Mouse (Mus musculus) heart, postnatal 14 days (tissue): ENCODE measurements around the gene Olfr1378. TPM values are rescaled to one million over a fixed set of nuclear protein-coding genes. Genes with fewer than 3 reads are reported as not detected.

Experiments
- DNase-seq, 2 experiments: peaks; one replicate each; pipeline ENCODE4 v3.0.0; 2021 to 2022
- intact Hi-C: fragments of 180-260 bp; cut with DNase I; formaldehyde crosslinking; loops from one replicate; pipeline ENCODE4 v1.15.1; 2025
- long read RNA-seq, 2 experiments: library from polyadenylated mRNA; stranded (forward); transcript quantifications; one replicate each; pipeline ENCODE4 v2.0.0; 2021
- total RNA-seq, 2 experiments: library from RNA; stranded (reverse); gene quantifications; 2 replicates each; pipeline ENCODE4 v1.2.3; 2021

Olfr1378 gene
- not detected for total RNA-seq
- long read RNA-seq, experiment 1: 0 reads
- long read RNA-seq, experiment 2: 0 reads

DNA sequence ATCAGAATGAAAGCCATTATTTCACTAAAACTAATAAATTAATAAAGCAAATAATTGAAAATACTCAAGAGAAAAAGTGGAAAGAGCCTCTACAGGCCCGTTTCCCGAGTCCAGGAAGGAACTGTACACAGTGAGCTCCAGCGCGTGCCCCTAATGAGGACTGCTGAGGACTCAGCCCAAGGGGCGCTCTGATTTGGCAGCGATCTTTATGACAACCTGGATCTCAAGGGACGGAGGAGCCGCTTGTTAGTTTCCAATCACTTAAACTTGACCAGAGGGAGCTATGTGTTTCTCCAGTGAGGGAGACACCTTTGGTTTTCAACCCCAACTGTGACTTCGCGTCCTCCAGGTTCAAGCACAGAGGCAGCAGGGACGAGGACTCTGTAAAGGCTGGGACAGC is at the start of gene Olfr1378:
TSS of gene Olfr1378 (plus strand) at position 301 of the 400 bp plus-strand sequence.
- intact Hi-C loops: no loop called here
- no peak for DNase-seq

DNA sequence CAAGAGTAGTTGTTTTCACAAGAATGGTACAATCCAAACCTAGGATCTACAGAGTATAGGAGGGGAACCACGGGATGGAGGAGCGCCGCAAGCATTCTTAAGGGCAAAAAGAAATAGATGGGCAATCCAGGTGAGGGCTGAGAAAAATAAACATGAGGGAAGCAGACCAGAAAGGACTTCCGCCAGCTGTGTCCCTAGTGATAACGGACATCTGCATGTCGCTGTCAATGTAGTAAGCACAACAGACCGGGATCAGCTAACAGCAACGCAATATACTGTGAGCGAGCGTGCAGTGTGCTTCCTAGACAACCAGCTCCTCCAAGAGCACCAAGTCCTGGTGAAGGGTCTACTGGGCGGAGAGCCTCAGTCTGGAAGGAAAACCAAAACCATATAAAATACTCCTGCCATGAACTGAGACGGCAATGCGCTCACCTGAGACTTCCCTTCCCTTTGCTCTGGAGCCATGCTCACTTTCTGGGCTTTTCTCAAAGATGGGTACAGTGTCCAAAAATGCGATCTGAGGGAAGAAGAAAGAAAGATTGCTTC is 35.8 kb upstream of the Olfr1378 start:
- intact Hi-C loops: loop anchor here (5.0 to 10.0 kb wide), 2 partner anchors 127 to 334 kb away; partner anchors contain the start of genes BC049762, Clk4 and Zfp354a
- no peak for DNase-seq

DNA sequence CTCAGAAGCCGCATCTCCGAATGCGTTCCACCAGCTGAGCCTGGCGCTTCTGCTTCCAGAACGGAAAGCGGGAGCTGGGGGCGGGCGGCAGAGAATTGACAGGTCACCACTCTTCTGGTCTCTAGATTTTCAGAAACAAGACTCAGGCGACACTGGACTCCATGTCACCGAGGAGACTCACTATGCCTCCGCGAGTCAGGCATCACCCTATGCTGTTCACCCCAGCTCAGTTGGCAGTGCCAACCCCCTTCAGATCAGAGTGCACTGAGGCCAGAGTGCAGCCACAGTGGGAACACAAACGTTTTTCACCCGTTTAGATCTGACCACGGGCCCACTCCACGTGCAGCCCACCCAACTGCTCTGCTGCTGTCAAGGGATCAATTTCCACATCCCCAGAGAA is 35.3 kb upstream of the Olfr1378 start:
- peak in 1 of 2 experiments; percentile 32 for DNase-seq
- intact Hi-C loops: loop anchor here (5.0 to 10.0 kb wide), 2 partner anchors 126 to 334 kb away; partner anchors contain the start of genes BC049762, Clk4 and Zfp354a

DNA sequence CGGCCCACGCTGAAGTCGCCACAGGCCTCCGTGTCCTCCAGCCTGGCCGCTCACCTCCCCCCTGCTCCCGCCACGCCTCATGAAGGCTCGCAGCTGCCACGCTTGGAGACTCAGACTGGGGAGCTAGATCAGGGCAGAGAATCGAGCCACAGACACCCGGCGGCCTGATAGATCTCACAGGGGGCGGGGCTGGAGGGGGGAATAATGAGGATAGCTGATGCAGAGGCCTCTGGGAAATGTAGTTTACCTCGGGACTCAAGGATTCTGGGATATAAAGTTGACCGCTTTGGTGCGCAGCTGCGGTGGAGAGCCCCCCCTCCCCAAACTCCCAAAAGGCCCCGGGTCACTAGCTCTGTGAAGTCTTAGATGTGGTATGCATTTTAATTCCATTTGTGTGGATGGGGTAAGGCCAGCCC is 34.9 kb upstream of the Olfr1378 start, which contains the start of gene Zfp354b:
TSS of gene Zfp354b (minus strand) at position 183 of the 416 bp plus-strand sequence.
- DNase-seq: peak; percentile 73 to 79
- intact Hi-C loops: loop anchor here (5.0 to 10.0 kb wide), 2 partner anchors 126 to 333 kb away; partner anchors contain the start of genes BC049762, Clk4 and Zfp354a

GRCm38 (mm10) chr11:50932040-50932439 is 34.3 kb upstream of the Olfr1378 start:
- intact Hi-C loops: loop anchor here (5.0 to 10.0 kb wide), 2 partner anchors 125 to 333 kb away; partner anchors contain the start of genes BC049762, Clk4 and Zfp354a
- DNase-seq: no peak

DNA sequence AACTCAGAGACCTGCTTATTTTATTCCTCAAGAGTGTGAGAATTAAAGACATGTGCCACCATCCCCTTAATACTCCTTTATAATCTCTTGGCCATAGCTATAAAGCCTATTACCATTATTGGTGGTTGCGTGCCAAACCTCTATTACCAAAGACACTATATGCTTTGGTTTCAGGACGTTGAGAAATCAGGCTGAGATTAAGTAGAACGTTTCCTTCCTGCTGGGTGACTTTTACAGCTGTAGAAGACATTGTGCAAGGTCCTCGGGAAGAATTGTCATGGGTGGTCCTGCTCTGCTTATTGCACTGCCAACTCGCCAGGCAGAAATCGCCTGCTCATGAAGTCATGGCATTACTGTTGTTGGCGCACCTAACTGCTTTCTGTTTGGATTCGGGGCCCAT is 27.9 kb upstream of the Olfr1378 start:
- intact Hi-C loops: loop anchor here (10.0 kb wide), 1 partner anchor 326 kb away; the partner anchor contains the start of genes BC049762 and Clk4
- DNase-seq: no peak

GRCm38 (mm10) chr11:50939621-50940366 is 26.5 kb upstream of the Olfr1378 start:
- intact Hi-C loops: loop anchor here (1.0 to 10.0 kb wide), 2 partner anchors 94 to 325 kb away; partner anchors contain the start of genes BC049762 and Clk4
- DNase-seq: peak in 1 of 2 experiments; percentile 47

DNA sequence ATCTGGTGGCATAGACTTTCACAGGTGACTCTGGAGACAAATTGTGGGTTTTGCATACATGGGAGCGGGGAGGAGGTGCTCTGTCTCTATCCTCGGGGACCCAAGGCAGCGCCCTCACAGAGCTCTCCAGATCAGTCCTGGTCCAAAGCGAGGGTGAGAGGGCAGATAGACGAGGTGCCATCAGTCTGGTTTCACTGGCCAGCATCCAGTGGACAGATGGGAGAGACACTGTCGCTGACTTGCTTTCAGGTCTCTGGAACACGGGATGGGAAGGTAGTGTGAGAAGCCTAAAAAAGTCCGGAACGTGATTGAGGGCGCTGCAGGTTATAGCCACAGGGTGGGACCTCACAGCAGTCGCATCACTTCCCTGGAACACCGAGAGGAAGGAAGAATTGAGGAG is 23.9 kb upstream of the Olfr1378 start:
- intact Hi-C loops: no loop called here

GRCm38 (mm10) chr11:50943506-50943905 is 22.8 kb upstream of the Olfr1378 start, which contains the start of gene 4933414I15Rik:
Gene 4933414I15Rik, minus strand, starts transcription at chr11:50943765.
- intact Hi-C loops: no loop called here

More for the DNA sequence above, 23.9 kb upstream of the Olfr1378 start:
- DNase-seq: no peak

GRCm38 (mm10) chr11:50952290-50952689 is 14.0 kb upstream of the Olfr1378 start:
- intact Hi-C loops: no loop called here

More at GRCm38 (mm10) chr11:50943506-50943905, 22.8 kb upstream of the Olfr1378 start, which contains the start of gene 4933414I15Rik:
- DNase-seq: no peak

DNA sequence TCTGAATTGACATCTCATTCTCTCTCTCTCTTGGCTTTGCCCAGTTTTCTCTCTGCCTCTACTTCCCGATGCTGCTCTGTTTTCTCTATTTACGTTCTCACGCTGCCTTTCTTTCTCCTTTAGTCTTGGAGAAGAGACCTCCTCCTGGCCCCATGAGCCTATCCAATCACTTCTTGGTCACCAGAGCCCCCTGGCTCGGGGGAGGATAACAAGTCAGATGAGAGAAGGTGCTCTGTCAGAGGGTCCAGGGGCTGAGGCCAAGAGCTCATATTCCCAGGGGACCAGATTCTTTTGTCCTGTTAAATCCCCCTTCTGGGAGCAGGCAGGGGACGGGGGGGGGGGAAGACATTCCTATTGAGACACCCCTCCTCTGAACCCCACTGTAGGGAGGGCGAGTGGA is 12.7 kb upstream of the Olfr1378 start, which contains the start of gene Prop1:
TSS of gene Prop1 (minus strand) at position 101 of the 400 bp plus-strand sequence.
- DNase-seq: no peak
- intact Hi-C loops: no loop called here

More at GRCm38 (mm10) chr11:50952290-50952689, 14.0 kb upstream of the Olfr1378 start:
- DNase-seq: no peak

GRCm38 (mm10) chr11:50964886-50965285 is 1.4 kb upstream of the Olfr1378 start:
- intact Hi-C loops: no loop called here
- no peak for DNase-seq

DNA sequence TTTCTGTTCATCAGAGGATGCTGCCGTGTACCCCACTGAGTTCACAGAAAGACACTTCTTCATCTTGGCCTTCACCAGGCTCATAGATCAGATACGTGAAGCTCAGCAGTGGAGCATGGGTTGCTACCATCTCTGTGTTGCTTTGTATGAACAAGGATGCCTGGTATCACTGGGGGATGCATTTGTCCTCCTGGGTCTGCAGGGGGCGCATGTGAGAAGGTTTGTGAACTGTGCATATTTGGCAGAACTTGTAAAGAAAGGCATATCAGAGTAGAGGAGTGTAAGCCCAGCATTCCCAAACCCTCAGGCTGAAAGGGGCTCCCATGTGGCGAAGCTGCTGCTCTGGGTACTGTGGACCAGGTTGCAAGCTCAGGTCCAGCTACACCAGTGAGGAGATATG is 10.9 kb downstream of the Olfr1378 start:
- DNase-seq: no peak
- intact Hi-C loops: no loop called here

GRCm38 (mm10) chr11:50981667-50982066 is 15.3 kb downstream of the Olfr1378 start, which contains the start of gene Olfr1377:
Gene Olfr1377, plus strand, starts transcription at chr11:50981967.
- intact Hi-C loops: no loop called here
- no peak for DNase-seq

GRCm38 (mm10) chr11:51003296-51003695 is 37.0 kb downstream of the Olfr1378 start, which contains the start of gene Olfr51:
Gene Olfr51, plus strand, starts transcription at chr11:51003596.
- DNase-seq: no peak
- intact Hi-C loops: no loop called here

DNA sequence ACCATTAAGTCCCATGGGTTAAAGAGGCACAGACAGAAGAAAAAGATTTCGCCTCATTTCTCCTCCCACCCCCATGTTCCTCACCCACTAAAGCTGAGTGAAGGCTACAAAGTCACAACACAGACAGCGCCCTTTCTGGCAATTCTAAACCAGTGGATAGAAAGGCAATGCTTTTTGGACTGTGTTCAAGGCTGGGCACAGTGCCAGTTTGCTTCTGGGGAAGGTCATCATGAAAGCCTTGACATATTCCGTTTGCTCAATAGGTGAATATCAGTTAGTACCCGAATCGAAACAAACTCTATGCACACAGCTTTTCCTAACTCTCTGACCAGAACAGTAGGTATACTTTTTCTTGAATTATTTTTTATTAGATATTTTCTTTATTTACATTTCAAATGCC is 45.5 kb downstream of the Olfr1378 start:
- DNase-seq: peak; percentile 11 to 40
- intact Hi-C loops: no loop called here

DNA sequence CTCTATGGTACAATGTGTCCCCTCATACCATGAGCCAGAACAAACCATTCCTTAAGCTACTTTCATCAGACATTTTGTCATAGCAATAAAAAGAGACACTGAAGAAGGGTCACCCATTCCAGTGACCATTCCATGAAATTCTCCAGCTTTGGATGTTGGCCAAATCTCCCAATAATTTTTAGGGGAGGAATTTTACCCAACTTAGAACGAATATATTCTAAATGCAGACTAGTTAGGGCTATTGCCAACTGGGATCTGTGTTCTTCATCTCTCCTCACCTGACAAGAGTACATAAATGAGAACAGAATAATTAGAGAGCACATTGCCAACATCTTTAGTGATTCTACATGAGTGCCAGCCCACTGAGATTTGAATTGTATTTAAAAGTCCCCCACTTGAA is 47.6 kb downstream of the Olfr1378 start, which contains the start of gene Olfr54:
TSS of gene Olfr54 (plus strand) at position 301 of the 400 bp plus-strand sequence.
- intact Hi-C loops: no loop called here
- no peak for DNase-seq

DNA sequence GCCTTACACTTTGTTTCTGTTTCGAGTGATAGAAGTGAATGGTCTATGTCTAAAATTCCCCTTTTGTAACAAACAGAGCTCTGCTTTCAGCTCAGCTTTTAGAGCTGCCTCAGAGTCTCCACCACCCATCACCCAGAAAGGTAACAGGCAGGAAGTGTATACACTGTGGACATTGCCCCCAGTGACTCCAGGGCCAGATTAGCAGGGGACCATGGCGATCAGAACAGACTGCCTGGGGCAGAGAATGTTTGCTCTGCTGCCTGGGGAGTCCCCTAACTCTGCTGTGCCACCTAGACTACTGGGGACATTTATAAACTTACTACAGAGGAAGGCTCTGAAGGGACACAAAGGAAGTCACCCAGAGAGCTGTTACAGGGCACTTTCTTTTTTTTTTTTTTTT is 50.0 kb downstream of the Olfr1378 start:
- intact Hi-C loops: no loop called here
- DNase-seq: no peak
